Mouse (Mus musculus) heart, embryonic 13.5 days (tissue): ENCODE data around the gene Dbf4. TPM values are rescaled to one million over a fixed set of nuclear protein-coding genes. Genes with fewer than 3 reads are reported as not detected.

Experiments
- ATAC-seq: fragments of 200-750 bp; cut with Nextera tagmentation; 2 replicates; pipeline ENCODE4 v1.8.0; 2017; ENCODE audit warnings: moderate TSS enrichment; ENCODE audit not compliant: insufficient number of reproducible peaks, low FRiP score, low TSS enrichment; ENCODE audit errors: extremely low read depth
- H3K27ac ChIP-seq: fragments of 300-500 bp; sonication (generic); replicated peaks from 2 replicates; pipeline ENCODE4 v1.5.1; 2015; ENCODE audit warnings: moderate library complexity, mild to moderate bottlenecking, inconsistent platforms
- H3K27me3 ChIP-seq: fragments of 300-500 bp; sonication (generic); replicated peaks from 2 replicates; pipeline ENCODE4 v1.6.1; 2015; ENCODE audit warnings: mild to moderate bottlenecking, inconsistent platforms
- H3K36me3 ChIP-seq: fragments of 300-500 bp; sonication (generic); 2 replicates; pipeline ENCODE4 v1.6.1; 2015; ENCODE audit warnings: mild to moderate bottlenecking, inconsistent platforms
- H3K4me1 ChIP-seq: fragments of 300-500 bp; sonication (generic); 2 replicates; pipeline ENCODE4 v1.6.1; 2015; ENCODE audit warnings: inconsistent platforms
- H3K4me2 ChIP-seq: fragments of 300-500 bp; sonication (generic); 2 replicates; pipeline ENCODE4 v1.6.1; 2015; ENCODE audit warnings: inconsistent platforms, mild to moderate bottlenecking, moderate library complexity
- H3K4me3 ChIP-seq: fragments of 300-500 bp; sonication (generic); 2 replicates; pipeline ENCODE4 v1.5.1; 2015; ENCODE audit warnings: moderate library complexity, mild to moderate bottlenecking, inconsistent platforms
- H3K9ac ChIP-seq: fragments of 300-500 bp; sonication (generic); 2 replicates; pipeline ENCODE4 v1.6.1; 2015; ENCODE audit warnings: inconsistent platforms, mild to moderate bottlenecking, moderate library complexity
- H3K9me3 ChIP-seq: fragments of 300-500 bp; sonication (generic); 2 replicates; pipeline ENCODE4 v1.6.1; 2016; ENCODE audit warnings: inconsistent platforms
- WGBS: fragments of 180-500 bp; shearing (Covaris S2); methylation state at CpG from one replicate; pipeline ENCODE4 v1.1.7; 2015; ENCODE audit warnings: mixed read lengths; 5-methylcytosine and 5-hydroxymethylcytosine counted together
- polyA plus RNA-seq: library from polyadenylated mRNA; unstranded; fragments of >200 nt; fragmentation: Nextera tagmentation; extraction: Ambion mirVana; gene quantifications from 2 replicates; pipeline ENCODE4 v1.2.1, GENCODE M21; 2015

Gene Dbf4
- polyA plus RNA-seq, 1 experiment from 2014 or later = 26.6 TPM

DNA sequence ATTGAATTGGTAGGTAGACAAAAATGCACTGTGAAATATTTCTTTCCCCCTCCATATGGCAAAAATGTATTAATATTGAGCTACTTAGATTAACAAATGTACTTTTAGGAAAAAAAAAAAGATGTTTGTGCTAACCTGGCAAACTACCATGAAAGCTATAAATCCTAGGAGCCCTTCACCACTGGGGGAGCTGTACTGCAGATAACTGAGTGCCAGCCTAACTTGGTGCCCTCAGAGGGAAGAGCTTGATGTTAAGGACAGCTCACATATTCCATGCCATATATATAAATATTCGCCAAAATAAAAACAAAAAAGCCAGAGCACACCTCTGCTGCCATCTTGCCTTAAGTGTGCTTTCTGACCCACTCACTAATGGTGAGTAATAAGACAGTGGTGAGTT lies 60.2 kb downstream of the Dbf4 start:
- no peak overlapping the region for H3K9ac ChIP-seq
- no peak overlapping the region for H3K4me3 ChIP-seq
- no peaks in the 10 kb centered on the region for H3K36me3 ChIP-seq
- WGBS = 39% methylated on average over 1 of the region's 1 CpGs
- peaks cover 15% of the 10 kb centered on the region for H3K4me1 ChIP-seq
- no peaks in the 10 kb centered on the region for H3K9me3 ChIP-seq
- H3K4me2 ChIP-seq = no peak overlapping the region
- H3K27ac ChIP-seq = no peak overlapping the region
- 0 out of 2 replicates have a peak, but pooled peaks cover 3% of the 10 kb centered on the region for H3K27me3 ChIP-seq
- ATAC-seq = no peak

DNA sequence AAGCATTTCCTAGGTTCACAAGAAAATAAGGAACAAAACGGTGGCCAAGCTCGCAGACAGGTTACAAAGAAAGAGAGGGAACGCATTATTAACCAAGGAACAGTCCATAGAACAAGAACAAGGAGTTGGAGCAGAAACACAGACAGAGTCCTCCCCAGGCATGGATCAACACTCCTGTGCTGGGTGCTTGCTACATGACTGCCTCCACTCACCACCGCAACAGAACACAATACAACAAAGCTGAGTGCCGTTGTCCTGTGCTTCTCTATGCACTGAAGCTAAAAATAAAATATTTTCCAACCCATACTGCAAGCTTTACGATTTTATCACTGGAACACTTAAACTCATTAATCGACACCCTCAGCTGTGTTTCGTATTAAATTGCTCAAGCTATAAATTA lies 64.8 kb downstream of the Dbf4 start:
- H3K9me3 ChIP-seq = no peaks in the 10 kb centered on the region
- ATAC-seq = no peak
- H3K4me1 ChIP-seq = peaks cover 27% of the 10 kb centered on the region
- H3K36me3 ChIP-seq = no peaks in the 10 kb centered on the region
- no peak overlapping the region for H3K4me3 ChIP-seq
- peak overlapping the region; percentile 74 for H3K27ac ChIP-seq
- peak overlapping the region; percentile 12 for H3K4me2 ChIP-seq
- H3K27me3 ChIP-seq = no peaks in the 10 kb centered on the region
- no peak overlapping the region for H3K9ac ChIP-seq
- whole genome bisulfite sequencing = 39% methylated on average over 8 of the region's 8 CpGs

DNA sequence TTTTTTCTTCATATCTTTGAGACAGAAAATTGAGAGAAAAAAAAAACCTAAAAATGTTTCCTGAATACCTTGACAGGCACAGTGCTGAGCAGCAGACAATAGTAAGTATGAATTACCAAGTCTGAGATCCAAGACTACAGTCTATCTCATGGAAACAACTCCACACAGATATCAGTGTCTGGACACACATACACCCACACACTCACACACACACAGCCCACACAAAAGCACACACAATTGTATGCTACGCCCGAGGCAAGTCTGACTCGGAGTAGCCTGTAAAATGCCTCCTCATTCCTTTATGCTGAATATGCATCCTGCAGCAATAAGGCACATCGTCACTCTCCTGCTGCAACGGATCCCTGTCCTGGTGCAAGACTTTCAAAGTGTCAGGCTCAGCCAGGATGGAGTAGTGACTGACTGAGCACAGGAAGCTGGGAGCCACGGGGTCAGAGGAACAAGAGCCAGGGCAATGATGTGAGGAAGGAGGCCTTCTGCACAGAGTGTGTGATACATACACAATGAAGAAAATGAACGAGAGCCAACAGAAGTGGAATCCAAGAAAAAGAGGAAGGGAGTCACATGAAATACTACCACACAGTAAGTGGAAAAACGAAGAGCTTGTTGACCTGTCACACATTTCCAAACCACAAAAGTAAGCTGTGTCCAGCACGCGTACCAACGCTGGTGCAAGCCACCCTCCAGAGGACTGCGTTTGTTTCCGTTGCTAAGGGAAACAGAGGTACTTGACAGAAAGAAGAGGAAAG lies 65.4 kb downstream of the Dbf4 start:
- 33% methylated on average over 13 of the region's 13 CpGs for WGBS
- Histone ChIP-seq H3K4me2 (peak overlapping the region; percentile 12), H3K4me1 (peaks cover 27% of the 10 kb centered on the region), H3K36me3 (no peaks in the 10 kb centered on the region), H3K4me3 (no peak overlapping the region), H3K27me3 (no peaks in the 10 kb centered on the region), H3K9me3 (no peaks in the 10 kb centered on the region), H3K9ac (peak overlapping the region; percentile 38; the same call in 1 of the 2 replicates), H3K27ac (peak overlapping the region; percentile 74)
- peak; percentile 31; the same call in 1 of the 2 replicates for ATAC-seq

DNA sequence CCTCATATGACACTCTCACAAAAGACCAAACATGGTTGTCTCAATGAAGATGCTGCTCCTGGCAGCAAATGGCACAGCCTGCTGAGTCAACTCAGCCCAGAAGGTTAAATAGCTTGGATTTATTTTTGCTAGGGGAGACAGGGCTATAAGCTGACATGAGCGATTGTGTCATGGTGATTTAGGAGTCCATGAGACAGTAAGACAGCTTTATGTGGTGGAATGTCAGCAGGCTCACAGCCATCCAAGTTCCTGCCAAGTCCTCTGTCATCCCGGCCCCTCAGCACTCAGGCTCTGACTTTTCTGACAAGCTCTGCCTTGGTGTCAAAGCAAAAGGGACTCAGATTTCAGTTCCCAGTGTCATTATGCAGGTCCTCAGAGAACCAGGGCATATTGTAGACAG lies 66.2 kb downstream of the Dbf4 start:
- 19% methylated on average over 2 of the region's 2 CpGs for WGBS
- Histone ChIP-seq H3K9ac (no peak overlapping the region), H3K9me3 (no peaks in the 10 kb centered on the region), H3K4me1 (peaks cover 27% of the 10 kb centered on the region), H3K27me3 (no peaks in the 10 kb centered on the region), H3K36me3 (no peaks in the 10 kb centered on the region), H3K4me3 (no peak overlapping the region), H3K4me2 (peak overlapping the region; percentile 24; the same call in 1 of the 2 replicates), H3K27ac (peak overlapping the region; percentile 64)
- 0 out of 2 replicates have a peak, but pooled peaks have one; percentile 52 for ATAC-seq

DNA sequence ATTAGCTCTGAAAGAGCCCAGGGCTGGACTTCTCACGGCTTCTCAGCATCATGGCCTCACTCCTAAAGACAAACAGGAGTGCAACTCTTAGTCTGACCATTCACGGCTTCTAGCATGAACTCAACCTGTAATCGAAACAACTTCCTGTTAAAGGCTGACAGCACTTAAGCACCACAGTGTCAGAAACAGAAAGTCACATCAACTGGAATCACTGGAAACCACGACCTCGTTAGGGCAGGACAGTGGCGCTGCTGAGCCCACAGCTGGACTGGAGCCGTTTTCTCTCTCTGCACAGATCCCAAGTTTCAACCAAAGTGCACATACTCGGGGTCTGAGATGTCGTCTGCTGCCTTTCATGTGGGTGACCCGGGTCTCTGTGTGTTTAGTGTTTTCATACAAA lies 73.0 kb downstream of the Dbf4 start:
- ATAC-seq = no peak
- H3K27me3 ChIP-seq = no peaks in the 10 kb centered on the region
- no peaks in the 10 kb centered on the region for H3K36me3 ChIP-seq
- no peak overlapping the region for H3K4me3 ChIP-seq
- H3K9ac ChIP-seq = no peak overlapping the region
- no peaks in the 10 kb centered on the region for H3K9me3 ChIP-seq
- 66% methylated on average over 10 of the region's 10 CpGs for WGBS
- no peak overlapping the region for H3K4me2 ChIP-seq
- peaks cover 4% of the 10 kb centered on the region; the same call in 1 of the 2 replicates for H3K4me1 ChIP-seq
- no peak overlapping the region for H3K27ac ChIP-seq

Other genes with a start within 250 kb of the Dbf4 start
- gene Adam22, start 54.6 kb downstream of the Dbf4 start, polyA plus RNA-seq = 6.9 TPM in 2 replicates
- 10.6 and 11.5 TPM in 2 replicates for gene Slc25a40, start 134 bp upstream of the Dbf4 start, polyA plus RNA-seq
- gene Rundc3b, start 200.2 kb upstream of the Dbf4 start, polyA plus RNA-seq = 0.90 and 0.97 TPM in 2 replicates
- gene Abcb1a, start 237.4 kb upstream of the Dbf4 start, polyA plus RNA-seq = 0.11 and 0.23 TPM in 2 replicates